Mouse (Mus musculus) left cerebral cortex, adult 18-20 months (tissue): ENCODE results near the gene Cct2. TPM values are rescaled to one million over a fixed set of nuclear protein-coding genes. Genes with fewer than 3 reads are reported as not detected.

Experiments used
- DNase-seq, 2 experiments: peaks; one replicate each; pipeline ENCODE4 v3.0.0; 2021 to 2022; ENCODE audit warnings: low spot score in 2 of 2, mixed read lengths in 1 of 2
- long read RNA-seq, 2 experiments: library from polyadenylated mRNA; stranded (forward); transcript quantifications; one replicate each; pipeline ENCODE4 v2.0.0; 2021
- total RNA-seq, 2 experiments: library from RNA; stranded (reverse); gene quantifications; 2 replicates each; pipeline ENCODE4 v1.2.3; 2021

The Cct2 gene
- total RNA-seq: 100 to 1,000 TPM; 158 to 165 TPM
- long read RNA-seq, experiment 1, transcript Cct2-201 (16 exons, 1,959 nt): major isoform, 107 of 145 reads
- long read RNA-seq, experiment 1, partial matches to known transcripts: 14 of 145 reads
- long read RNA-seq, experiment 1, other reads (novel, unspliced or antisense): 24 of 145 reads
- long read RNA-seq, experiment 2, transcript Cct2-201 (16 exons, 1,959 nt): major isoform, 74 of 94 reads
- long read RNA-seq, experiment 2, partial matches to known transcripts: 9 of 94 reads
- long read RNA-seq, experiment 2, other reads (novel, unspliced or antisense): 11 of 94 reads

- DNase-seq: peak; percentile 87 to 90
Measured at GRCm38 (mm10) chr10:117063254-117064021, at the start of gene Cct2. Cct2 (minus strand) TSS chr10:117063814.

- no peak for DNase-seq
Measured at GRCm38 (mm10) chr10:117112545-117112944, 48.9 kb upstream of the Cct2 start.

- no peak for DNase-seq
Measured at GRCm38 (mm10) chr10:117111455-117111854, 47.8 kb upstream of the Cct2 start.

GRCm38 (mm10) chr10:117110271-117110670 is 46.7 kb upstream of the Cct2 start:
- no peak for DNase-seq

GRCm38 (mm10) chr10:117106686-117107085 is 43.1 kb upstream of the Cct2 start:
- DNase-seq: no peak

DNA sequence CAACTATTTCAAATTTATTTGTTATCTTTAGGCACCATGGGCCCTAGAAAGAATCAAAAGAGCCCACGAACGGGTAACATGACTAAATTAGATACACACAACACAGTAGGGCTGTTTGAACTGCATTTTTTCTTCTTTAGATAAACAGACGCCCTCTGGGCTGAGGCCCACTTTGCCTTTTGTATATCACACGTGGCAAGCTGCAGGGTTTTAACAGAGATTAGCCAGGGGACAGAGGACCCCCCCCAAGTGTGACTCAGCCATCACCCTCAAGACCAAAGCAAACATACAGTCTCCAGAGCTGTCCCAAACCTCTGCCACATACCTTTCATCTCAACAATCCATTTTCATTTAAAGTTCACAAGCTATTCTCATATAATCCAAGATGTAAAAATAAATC is 42.6 kb upstream of the Cct2 start:
- no peak for DNase-seq

GRCm38 (mm10) chr10:117105015-117105414 is 41.4 kb upstream of the Cct2 start:
- DNase-seq: no peak

GRCm38 (mm10) chr10:117103854-117104598 is 40.4 kb upstream of the Cct2 start:
- DNase-seq: no peak

GRCm38 (mm10) chr10:117100175-117100574 is 36.6 kb upstream of the Cct2 start:
- DNase-seq: no peak

DNA sequence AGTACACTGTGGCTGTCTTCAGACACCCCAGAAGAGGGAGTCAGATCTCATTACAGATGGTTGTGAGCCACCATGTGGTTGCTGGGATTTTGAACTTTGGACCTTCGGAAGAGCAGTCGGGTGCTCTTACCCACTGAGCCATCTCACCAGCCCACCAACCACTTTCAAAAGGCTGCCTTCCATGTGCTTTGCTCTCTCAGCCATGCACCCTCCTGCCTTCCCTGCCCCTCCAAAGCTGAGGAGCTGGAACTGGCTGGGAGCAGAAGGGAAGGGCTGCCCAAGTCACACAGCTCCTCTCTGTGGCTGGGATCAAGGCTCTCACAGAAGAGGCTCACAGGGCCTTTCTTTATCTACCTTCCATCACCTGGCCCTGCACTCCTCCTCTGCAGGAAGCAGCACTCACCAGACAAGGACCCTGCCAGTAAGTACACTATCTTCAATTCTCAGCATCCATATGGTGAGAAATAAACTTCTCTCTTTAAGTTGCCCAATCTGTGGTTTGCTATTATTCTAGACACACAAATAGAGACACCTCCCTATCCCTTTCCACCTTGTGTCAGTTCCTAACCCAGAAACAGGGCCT is 33.6 kb upstream of the Cct2 start:
- no peak for DNase-seq

- no peak for DNase-seq
Measured at GRCm38 (mm10) chr10:117096096-117096495, 32.5 kb upstream of the Cct2 start.

- DNase-seq: peak; percentile 14 to 21
Measured at GRCm38 (mm10) chr10:117094504-117095329, 31.1 kb upstream of the Cct2 start.

DNA sequence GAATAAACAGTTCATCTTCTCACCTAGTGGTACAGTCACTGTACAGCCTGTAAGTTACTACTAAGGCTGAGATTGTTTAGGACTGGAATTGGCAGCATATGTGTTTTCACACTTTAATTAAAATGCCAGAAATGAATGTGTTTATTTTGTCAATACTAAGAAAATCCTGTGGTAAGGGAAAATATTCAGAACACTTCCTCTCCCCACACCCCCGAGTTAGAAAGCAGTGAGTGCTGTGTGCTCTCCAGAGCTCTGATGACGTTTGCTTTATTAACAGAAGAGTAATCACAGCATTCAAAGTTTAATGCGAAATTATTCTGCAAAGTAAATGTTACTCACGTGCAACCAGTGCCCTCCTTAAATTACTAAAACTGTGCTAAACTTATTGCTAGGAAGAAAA is 26.0 kb upstream of the Cct2 start:
- no peak for DNase-seq

DNA sequence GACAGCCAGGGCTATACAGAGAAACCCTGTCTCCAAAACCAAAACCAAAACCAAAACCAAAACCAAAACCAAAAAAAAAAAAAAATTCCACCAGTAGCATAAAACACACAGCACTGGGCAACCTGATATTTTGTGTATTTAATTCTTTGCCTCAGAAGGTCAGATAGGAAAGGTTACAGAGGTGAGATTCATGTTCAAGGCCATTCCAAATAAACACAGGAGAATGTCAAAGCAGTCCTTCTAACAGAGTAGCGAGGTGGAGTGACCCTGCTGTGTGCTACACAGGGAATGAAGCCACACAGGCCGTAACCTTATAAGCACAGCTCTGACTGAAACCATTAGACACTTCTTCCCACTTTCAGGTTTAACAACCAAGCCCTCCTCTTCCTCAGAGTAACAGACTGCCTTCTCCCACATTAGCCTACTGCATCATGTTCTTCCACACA is 18.3 kb upstream of the Cct2 start:
- no peak for DNase-seq

GRCm38 (mm10) chr10:117081326-117081725 is 17.7 kb upstream of the Cct2 start:
- no peak for DNase-seq

GRCm38 (mm10) chr10:117078284-117078683 is 14.7 kb upstream of the Cct2 start:
- no peak for DNase-seq

- no peak for DNase-seq
Measured at GRCm38 (mm10) chr10:117073176-117073575, 9.6 kb upstream of the Cct2 start.

- DNase-seq: no peak
Measured at GRCm38 (mm10) chr10:117072191-117072888, 8.7 kb upstream of the Cct2 start.

DNA sequence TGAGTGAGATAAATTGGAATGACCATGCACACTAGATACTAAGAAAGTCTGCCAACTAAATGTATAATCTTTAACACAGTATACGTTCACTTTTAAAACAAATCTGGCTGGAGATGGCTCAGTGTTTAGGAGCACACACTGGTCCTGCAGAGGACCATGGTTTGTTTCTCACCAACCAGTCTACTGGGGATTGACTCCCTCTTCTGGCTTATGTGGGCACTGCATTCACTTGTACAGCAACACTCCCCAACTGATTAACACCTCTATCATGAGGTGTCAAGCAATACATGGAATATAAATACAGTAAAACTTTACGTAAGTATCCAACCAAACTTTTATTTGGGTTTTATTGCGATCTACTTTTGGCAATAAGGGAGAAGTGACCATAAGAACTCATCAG is 5.5 kb upstream of the Cct2 start:
- no peak for DNase-seq

- no peak for DNase-seq
Measured at GRCm38 (mm10) chr10:117064076-117064475, 462 bp upstream of the Cct2 start.
